Mouse (Mus musculus) embryonic facial prominence, embryonic 13.5 days (tissue): ENCODE measurements around the gene Slc25a21. TPM values are rescaled to one million over a fixed set of nuclear protein-coding genes. Genes with fewer than 3 reads are reported as not detected.
A peak's percentile ranks its signal among the peaks of the same experiment; 100 is the strongest.

Source experiments
- ATAC-seq: fragments of 200-750 bp; cut with Nextera tagmentation; 2 replicates; pipeline ENCODE4 v1.8.0; 2017; ENCODE audit warnings: low read depth; ENCODE audit not compliant: insufficient number of reproducible peaks, insufficient read depth, low FRiP score, low TSS enrichment
- H3K27ac ChIP-seq: fragments of 300-500 bp; sonication (generic); 2 replicates; pipeline ENCODE4 v1.5.1; 2015; ENCODE audit warnings: moderate library complexity, mild to moderate bottlenecking, inconsistent platforms
- H3K27me3 ChIP-seq: fragments of 300-500 bp; sonication (generic); 2 replicates; pipeline ENCODE4 v1.6.1; 2015; ENCODE audit warnings: mild to moderate bottlenecking, inconsistent platforms
- H3K36me3 ChIP-seq: fragments of 300-500 bp; sonication (generic); 2 replicates; pipeline ENCODE4 v1.6.1; 2015; ENCODE audit warnings: mild to moderate bottlenecking, inconsistent platforms
- H3K4me1 ChIP-seq: fragments of 300-500 bp; sonication (generic); 2 replicates; pipeline ENCODE4 v1.6.1; 2015; ENCODE audit warnings: inconsistent platforms
- H3K4me2 ChIP-seq: fragments of 300-500 bp; sonication (generic); 2 replicates; pipeline ENCODE4 v1.6.1; 2015; ENCODE audit warnings: moderate library complexity, mild to moderate bottlenecking, inconsistent platforms
- H3K4me3 ChIP-seq: fragments of 300-500 bp; sonication (generic); 2 replicates; pipeline ENCODE4 v1.5.1; 2015; ENCODE audit warnings: mild to moderate bottlenecking, inconsistent platforms
- H3K9ac ChIP-seq: fragments of 300-500 bp; sonication (generic); 2 replicates; pipeline ENCODE4 v1.6.1; 2015; ENCODE audit warnings: mild to moderate bottlenecking, inconsistent platforms
- H3K9me3 ChIP-seq: fragments of 300-500 bp; sonication (generic); 2 replicates; pipeline ENCODE4 v1.6.1; 2016; ENCODE audit warnings: inconsistent platforms
- WGBS: fragments of 180-500 bp; shearing (Covaris S2); methylation state at CpG from one replicate; pipeline ENCODE4 v1.1.7; 2015; ENCODE audit warnings: mixed read lengths; 5-methylcytosine and 5-hydroxymethylcytosine counted together
- polyA plus RNA-seq: library from polyadenylated mRNA; unstranded; fragments of >200 nt; fragmentation: Nextera tagmentation; extraction: Ambion mirVana; gene quantifications from 2 replicates; pipeline ENCODE4 v1.2.1, GENCODE M21; 2015

Gene Slc25a21
- polyA plus RNA-seq, 1 experiment from 2014 or later: 0.76 TPM

DNA sequence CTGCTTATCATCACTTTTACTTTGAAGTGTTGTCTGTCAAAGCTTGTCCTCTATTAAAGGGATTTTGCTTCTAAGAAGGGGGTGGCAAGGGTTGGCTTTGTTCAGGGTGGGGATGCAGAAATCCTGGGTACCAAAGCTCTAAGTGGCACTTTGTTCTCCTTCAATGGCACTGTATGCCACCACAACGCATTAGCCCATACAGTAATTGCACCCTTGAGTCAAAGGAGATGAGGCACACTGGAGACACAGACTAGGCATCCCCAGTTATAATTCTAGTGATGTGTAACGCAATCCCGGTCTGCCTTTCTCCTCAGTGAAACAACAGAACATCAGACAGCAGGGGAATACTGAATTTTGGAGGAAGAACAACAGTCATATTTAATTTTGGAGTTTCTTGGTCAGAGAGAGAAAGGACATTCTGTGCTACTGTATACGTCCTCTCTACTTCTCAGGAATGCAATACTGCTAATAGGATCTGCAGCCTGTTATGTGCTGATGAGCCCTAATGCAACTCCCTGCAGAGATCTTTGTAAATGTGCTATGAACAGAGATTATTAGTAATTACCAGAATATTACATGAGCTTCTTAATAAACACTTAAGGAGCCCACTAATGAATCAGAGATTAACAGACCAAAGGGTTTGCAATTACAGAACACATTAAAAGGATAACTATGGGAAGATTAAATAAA lies 333.3 kb downstream of the Slc25a21 start:
- no peaks in the 10 kb centered on the region for H3K9me3 ChIP-seq
- 0 out of 2 replicates have a peak, but pooled peaks cover 7% of the 10 kb centered on the region for H3K27me3 ChIP-seq
- no peak overlapping the region for H3K9ac ChIP-seq
- H3K4me1 ChIP-seq: no peaks in the 10 kb centered on the region
- H3K36me3 ChIP-seq: no peaks in the 10 kb centered on the region
- no peak overlapping the region for H3K4me2 ChIP-seq
- H3K27ac ChIP-seq: no peak overlapping the region
- no peak overlapping the region for H3K4me3 ChIP-seq
- ATAC-seq: no peak
- WGBS: 70% methylated on average over 4 of the region's 4 CpGs

DNA sequence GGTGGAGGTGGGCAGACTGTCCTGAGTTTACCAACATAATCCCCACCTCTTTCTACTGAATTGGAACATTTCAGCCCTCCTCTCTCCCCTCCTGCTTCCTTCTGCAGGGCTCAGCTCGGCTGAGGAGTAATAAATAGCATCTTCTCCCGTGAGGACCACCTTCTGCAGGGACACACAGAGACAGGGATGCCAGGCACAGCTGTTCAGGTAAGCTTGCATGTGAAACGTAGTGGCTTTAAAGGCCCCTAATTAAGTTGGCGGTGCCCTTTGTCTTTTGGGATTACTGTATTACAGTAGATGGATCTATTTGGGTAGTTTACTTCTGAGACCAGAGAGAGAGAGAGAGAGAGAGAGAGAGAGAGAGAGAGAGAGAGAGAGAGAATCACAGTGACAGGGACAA lies 344.6 kb downstream of the Slc25a21 start:
- Histone ChIP-seq H3K4me3 (no peak overlapping the region), H3K36me3 (no peaks in the 10 kb centered on the region), H3K9ac (no peak overlapping the region), H3K4me1 (peaks cover 6% of the 10 kb centered on the region; the same call in 1 of the 2 replicates), H3K27ac (no peak overlapping the region), H3K4me2 (no peak overlapping the region), H3K9me3 (no peaks in the 10 kb centered on the region), H3K27me3 (peaks cover 8% of the 10 kb centered on the region)
- WGBS: 49% methylated on average over 4 of the region's 4 CpGs
- no peak for ATAC-seq

- Histone ChIP-seq H3K36me3 (no peaks in the 10 kb centered on the region), H3K27ac (no peak overlapping the region), H3K27me3 (peaks cover 4% of the 10 kb centered on the region; the same call in 1 of the 2 replicates), H3K4me2 (peak overlapping the region; percentile 9; the same call in 1 of the 2 replicates), H3K9me3 (no peaks in the 10 kb centered on the region), H3K4me3 (no peak overlapping the region), H3K9ac (no peak overlapping the region), H3K4me1 (peaks cover 6% of the 10 kb centered on the region; the same call in 1 of the 2 replicates)
- ATAC-seq: no peak
- WGBS: 20% methylated on average over 3 of the region's 3 CpGs
Observed at GRCm38 (mm10) chr12:56851464-56851863, 345.8 kb downstream of the Slc25a21 start.

GRCm38 (mm10) chr12:56829945-56830344 lies 367.3 kb downstream of the Slc25a21 start:
- peaks cover 17% of the 10 kb centered on the region for H3K4me1 ChIP-seq
- 69% methylated on average over 1 of the region's 1 CpGs for WGBS
- no peak for ATAC-seq
- no peaks in the 10 kb centered on the region; the same call in none of the 2 replicates for H3K27me3 ChIP-seq
- H3K36me3 ChIP-seq: no peaks in the 10 kb centered on the region
- H3K27ac ChIP-seq: no peak overlapping the region
- H3K4me3 ChIP-seq: no peak overlapping the region
- H3K4me2 ChIP-seq: no peak overlapping the region
- H3K9ac ChIP-seq: no peak overlapping the region
- no peaks in the 10 kb centered on the region for H3K9me3 ChIP-seq

DNA sequence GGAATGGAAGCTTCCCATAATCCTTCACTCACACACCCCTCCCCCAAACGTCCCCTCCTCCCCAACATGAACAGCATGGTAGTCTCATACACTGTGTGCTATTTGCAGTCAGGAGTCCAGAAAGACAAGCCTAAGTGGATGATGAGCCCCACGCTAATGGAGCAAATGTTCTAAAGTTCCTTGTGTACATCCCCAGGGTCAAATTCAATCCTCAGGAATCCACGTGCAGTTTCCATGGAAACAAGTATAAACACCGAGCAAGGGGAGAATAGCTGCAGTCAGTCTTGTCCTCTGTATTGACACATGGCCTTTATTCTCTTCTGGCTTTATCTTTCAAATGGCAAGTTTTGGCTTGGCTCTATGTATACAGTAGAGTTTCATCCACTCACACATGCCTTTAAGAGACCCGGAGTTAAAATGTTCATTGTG lies 367.8 kb downstream of the Slc25a21 start:
- peak; percentile 62 for ATAC-seq
- H3K4me2 ChIP-seq: peak overlapping the region; percentile 44
- H3K27ac ChIP-seq: no peak overlapping the region
- no peaks in the 10 kb centered on the region for H3K36me3 ChIP-seq
- no peak overlapping the region for H3K9ac ChIP-seq
- peaks cover 21% of the 10 kb centered on the region for H3K4me1 ChIP-seq
- 11% methylated on average over 5 of the region's 5 CpGs for WGBS
- no peaks in the 10 kb centered on the region; the same call in none of the 2 replicates for H3K27me3 ChIP-seq
- no peaks in the 10 kb centered on the region for H3K9me3 ChIP-seq
- H3K4me3 ChIP-seq: 0 out of 2 replicates have a peak overlapping the region, but pooled peaks have one; percentile 22

DNA sequence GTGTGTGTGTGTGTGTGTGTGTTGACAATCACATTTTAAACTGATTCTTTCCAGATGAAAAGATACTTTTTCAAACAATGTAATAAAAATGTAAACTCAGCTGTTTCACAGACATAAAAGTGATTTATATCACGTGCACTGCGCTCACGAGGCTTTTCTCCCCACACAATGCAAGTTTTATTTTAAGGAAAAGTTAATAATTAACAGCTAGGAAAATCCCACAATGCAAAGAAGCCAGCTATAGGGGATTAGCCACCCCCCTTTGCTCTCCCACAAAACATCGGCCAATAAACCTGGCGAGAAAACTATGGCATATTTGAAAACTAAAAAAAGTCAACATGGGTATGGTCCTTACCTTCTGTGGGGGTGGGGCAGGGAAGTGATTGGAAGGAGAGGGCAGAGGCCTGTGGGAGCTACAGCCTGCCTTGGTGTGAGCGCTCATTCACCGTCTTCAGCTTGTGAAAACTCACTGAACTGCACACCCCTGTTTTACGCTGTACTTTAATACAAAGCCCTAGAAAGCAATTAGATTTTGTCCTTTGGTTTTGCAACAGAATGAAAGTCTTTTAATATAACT lies 369.4 kb downstream of the Slc25a21 start:
- no peaks in the 10 kb centered on the region for H3K36me3 ChIP-seq
- WGBS: 66% methylated on average over 8 of the region's 8 CpGs
- no peak overlapping the region for H3K4me2 ChIP-seq
- no peaks in the 10 kb centered on the region for H3K9me3 ChIP-seq
- no peak overlapping the region for H3K9ac ChIP-seq
- no peak overlapping the region for H3K27ac ChIP-seq
- H3K27me3 ChIP-seq: no peaks in the 10 kb centered on the region; the same call in none of the 2 replicates
- no peak for ATAC-seq
- peaks cover 29% of the 10 kb centered on the region for H3K4me1 ChIP-seq
- H3K4me3 ChIP-seq: no peak overlapping the region

DNA sequence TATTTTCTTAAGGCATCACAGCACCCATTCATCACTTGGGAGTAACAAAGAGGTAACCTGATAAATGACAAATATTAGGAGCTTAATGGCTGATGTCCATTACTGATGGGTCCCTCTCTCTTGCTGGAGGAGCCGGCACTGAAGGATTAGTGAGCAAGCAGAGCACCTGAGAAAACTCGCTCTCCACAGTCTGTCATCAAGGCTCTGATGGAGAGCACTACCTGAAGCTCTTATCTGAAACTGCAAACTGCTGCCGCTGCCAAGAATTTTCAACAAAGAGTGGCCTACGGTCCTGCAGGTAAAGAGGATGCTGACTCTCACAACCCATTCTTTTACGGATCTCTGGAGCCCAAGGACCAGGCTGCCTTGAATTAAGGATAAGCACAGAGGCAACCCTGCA lies 372.6 kb downstream of the Slc25a21 start:
- H3K4me2 ChIP-seq: no peak overlapping the region; the same call in 1 of the 2 replicates
- 59% methylated on average over 5 of the region's 5 CpGs for WGBS
- no peak for ATAC-seq
- peaks cover 29% of the 10 kb centered on the region for H3K4me1 ChIP-seq
- no peaks in the 10 kb centered on the region; the same call in 1 of the 2 replicates for H3K27me3 ChIP-seq
- no peaks in the 10 kb centered on the region for H3K36me3 ChIP-seq
- H3K9me3 ChIP-seq: no peaks in the 10 kb centered on the region
- no peak overlapping the region for H3K27ac ChIP-seq
- H3K9ac ChIP-seq: no peak overlapping the region
- no peak overlapping the region for H3K4me3 ChIP-seq

DNA sequence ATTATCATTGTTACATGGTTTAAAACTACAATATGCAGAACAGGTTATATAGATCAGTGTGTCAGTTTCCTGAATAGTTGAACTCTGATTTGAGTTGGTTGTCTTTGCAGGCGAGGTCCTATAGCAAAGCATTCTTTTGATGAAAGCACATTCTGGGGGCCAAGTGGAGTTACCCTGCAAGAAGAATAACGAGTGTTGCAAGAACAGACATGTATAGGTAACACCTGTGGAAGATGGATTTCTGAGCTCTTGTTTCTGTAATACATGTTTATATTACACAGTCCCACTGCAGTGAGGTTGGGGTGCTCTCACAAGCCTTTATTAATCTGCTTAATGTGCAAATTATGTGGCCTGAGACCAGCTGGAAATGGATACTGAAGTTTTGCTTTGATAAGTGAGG lies 375.1 kb downstream of the Slc25a21 start:
- peaks cover 12% of the 10 kb centered on the region for H3K4me1 ChIP-seq
- no peaks in the 10 kb centered on the region; the same call in 1 of the 2 replicates for H3K27me3 ChIP-seq
- 0 out of 2 replicates have a peak overlapping the region, but pooled peaks have one; percentile 36 for H3K27ac ChIP-seq
- no peak overlapping the region for H3K4me3 ChIP-seq
- WGBS: 48% methylated on average over 2 of the region's 2 CpGs
- no peaks in the 10 kb centered on the region for H3K9me3 ChIP-seq
- H3K9ac ChIP-seq: no peak overlapping the region
- no peak overlapping the region for H3K4me2 ChIP-seq
- no peaks in the 10 kb centered on the region for H3K36me3 ChIP-seq
- 0 out of 2 replicates have a peak, but pooled peaks have one; percentile 48 for ATAC-seq

GRCm38 (mm10) chr12:56820604-56821003 lies 376.7 kb downstream of the Slc25a21 start:
- ATAC-seq: peak; percentile 50; the same call in 1 of the 2 replicates

DNA sequence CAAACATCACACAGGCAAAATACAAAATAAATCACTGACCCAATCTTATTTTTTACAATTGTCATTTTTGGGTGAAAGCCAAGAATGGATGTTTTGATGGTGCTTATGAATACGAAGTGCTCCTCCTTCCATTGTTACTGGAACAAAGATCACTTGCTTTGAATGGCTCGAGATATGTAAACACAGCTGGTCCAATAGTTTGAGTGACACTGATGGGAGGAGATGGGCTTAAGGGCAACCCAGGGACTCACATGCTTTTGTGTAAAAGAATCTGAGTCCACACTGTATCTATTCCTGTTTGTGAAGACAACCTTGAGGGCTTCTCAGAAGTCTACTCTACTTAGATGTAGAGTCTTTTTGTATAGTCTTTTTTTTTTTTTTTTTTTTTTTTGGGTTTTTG lies 389.8 kb downstream of the Slc25a21 start:
- Histone ChIP-seq H3K4me1 (no peaks in the 10 kb centered on the region), H3K4me3 (no peak overlapping the region), H3K27me3 (no peaks in the 10 kb centered on the region), H3K9ac (no peak overlapping the region), H3K27ac (no peak overlapping the region), H3K36me3 (no peaks in the 10 kb centered on the region), H3K4me2 (no peak overlapping the region), H3K9me3 (no peaks in the 10 kb centered on the region)
- 63% methylated on average over 2 of the region's 2 CpGs for WGBS
- no peak for ATAC-seq

More at GRCm38 (mm10) chr12:56820604-56821003, 376.7 kb downstream of the Slc25a21 start:
- Histone ChIP-seq H3K4me1 (peaks cover 12% of the 10 kb centered on the region), H3K9me3 (no peaks in the 10 kb centered on the region), H3K4me2 (no peak overlapping the region), H3K27me3 (no peaks in the 10 kb centered on the region; the same call in 1 of the 2 replicates), H3K4me3 (no peak overlapping the region), H3K27ac (no peak overlapping the region), H3K36me3 (no peaks in the 10 kb centered on the region), H3K9ac (no peak overlapping the region)
- 86% methylated on average over 2 of the region's 2 CpGs for WGBS

DNA sequence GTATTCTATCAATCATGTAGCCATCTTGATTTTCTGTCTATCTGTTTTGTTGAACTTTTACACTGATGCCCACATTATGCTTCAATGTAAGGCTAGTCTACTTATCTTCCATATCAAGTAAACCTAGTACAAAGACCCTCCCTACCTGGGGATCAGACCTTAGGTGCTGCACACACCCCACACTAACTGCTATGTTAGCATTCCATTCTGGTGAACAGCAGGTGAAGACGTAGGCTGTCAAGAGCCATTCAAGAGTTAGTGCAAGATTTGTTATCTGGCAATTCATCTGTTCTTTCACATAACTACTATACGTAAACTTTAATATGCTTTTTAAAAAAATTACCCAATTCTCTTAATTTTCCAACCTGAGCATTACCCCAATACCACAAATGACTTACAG lies 390.2 kb downstream of the Slc25a21 start:
- WGBS: 79% methylated on average over 2 of the region's 2 CpGs
- H3K27ac ChIP-seq: no peak overlapping the region
- H3K9ac ChIP-seq: no peak overlapping the region
- no peak overlapping the region for H3K4me3 ChIP-seq
- H3K27me3 ChIP-seq: no peaks in the 10 kb centered on the region
- H3K4me1 ChIP-seq: no peaks in the 10 kb centered on the region
- H3K9me3 ChIP-seq: no peaks in the 10 kb centered on the region
- H3K36me3 ChIP-seq: no peaks in the 10 kb centered on the region
- no peak for ATAC-seq
- no peak overlapping the region for H3K4me2 ChIP-seq

GRCm38 (mm10) chr12:56804487-56804886 lies 392.8 kb downstream of the Slc25a21 start:
- Histone ChIP-seq H3K4me3 (no peak overlapping the region), H3K9ac (no peak overlapping the region), H3K4me1 (no peaks in the 10 kb centered on the region), H3K27me3 (no peaks in the 10 kb centered on the region), H3K36me3 (no peaks in the 10 kb centered on the region), H3K4me2 (no peak overlapping the region), H3K27ac (no peak overlapping the region), H3K9me3 (no peaks in the 10 kb centered on the region)
- 44% methylated on average over 3 of the region's 3 CpGs for WGBS
- ATAC-seq: no peak
